Mouse (Mus musculus) ovary, postnatal 36 days (tissue): ENCODE measurements at regions not wholly inside any gene's neighbourhood (a gene's known extent, or its start where the extent isn't known, plus 50 kb on each side); places are given as distances from the start of the nearest gene placed in this dataset.

ENCODE experiments used
- DNase-seq: peaks from one replicate; pipeline ENCODE4 v3.0.0; 2022; ENCODE audit warnings: low spot score, mixed read lengths

DNA sequence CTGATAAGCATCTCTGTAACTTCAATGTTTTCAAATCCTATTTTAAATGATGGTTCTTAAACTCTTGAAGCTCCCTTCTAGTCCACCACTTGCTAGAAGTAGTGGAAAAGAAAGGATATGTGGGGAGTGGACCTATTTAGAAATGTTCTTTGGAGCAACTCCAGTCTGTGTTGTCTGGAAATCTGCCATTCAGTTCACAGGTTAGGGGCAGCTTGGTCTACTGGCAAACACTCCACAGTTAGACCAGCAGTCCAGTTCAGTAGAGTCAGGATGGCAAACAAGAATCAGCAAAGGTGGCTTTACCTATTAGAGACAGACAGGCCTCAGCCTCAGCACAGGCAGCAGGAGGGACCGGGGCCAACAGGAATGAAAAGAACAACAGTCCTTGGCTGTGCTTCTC, 67.3 kb upstream of the Dpyd start:
- DNase-seq, result no peak

- peak; percentile 2 for DNase-seq
Observed at GRCm38 (mm10) chr3:118500234-118500633, 61.7 kb upstream of the Dpyd start.

DNA sequence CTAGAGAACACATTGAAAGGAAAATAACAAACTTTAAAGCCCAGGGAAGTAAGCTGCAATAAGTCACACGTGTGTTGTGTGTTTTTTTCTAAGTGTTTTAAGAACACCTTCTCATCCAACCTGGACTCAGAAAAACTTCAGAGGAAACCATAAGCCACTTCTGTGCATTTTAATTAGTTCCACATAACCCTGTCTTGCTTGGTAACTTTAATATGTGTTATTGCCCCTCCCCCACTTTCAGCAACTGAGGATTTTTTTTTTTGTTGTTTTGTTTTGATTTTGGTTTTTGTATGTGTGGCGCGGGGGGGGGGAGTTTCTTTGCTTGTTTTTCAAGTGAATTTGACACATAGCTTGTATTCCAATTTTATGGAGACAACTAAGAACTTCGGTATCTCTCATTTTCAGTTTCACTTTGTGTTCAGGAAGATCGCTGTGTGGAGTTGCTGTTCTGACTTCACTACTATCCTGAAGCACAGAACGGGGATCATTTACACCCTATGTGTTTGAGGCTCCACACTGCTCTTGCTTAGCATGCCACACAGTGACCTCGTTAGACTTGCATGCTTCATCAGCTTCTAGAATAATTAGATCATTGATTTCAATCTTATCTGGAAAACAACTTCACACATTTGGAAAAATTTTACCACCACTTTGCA, 54.2 kb upstream of the Dpyd start:
- DNase-seq, result no peak

GRCm38 (mm10) chr3:118510837-118511236, 51.1 kb upstream of the Dpyd start:
- DNase-seq, result no peak

DNA sequence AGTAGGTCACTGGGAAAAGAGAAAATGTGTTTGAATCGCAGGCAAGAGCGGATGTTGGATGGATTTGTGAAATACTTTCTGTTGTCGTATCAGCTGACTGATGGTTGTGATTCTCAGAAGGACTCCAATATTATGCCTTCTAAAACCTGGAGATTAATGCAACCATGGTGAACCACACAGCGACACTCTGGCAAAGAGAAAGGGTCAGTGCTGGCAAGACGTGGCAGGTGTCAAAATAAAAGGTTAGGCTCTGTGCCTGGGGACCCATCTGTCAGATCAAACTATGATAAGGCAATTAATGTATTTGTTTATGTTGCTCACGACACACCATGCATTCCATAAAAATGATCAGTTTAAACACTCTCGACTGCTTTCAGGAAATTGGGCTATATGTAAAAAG, 50.0 kb upstream of the Dpyd start:
- no peak for DNase-seq
